Mouse (Mus musculus): ENCODE data around the gene Pard6b. TPM values are rescaled to one million over a fixed set of nuclear protein-coding genes. Genes with fewer than 3 reads are reported as not detected.

Gene Pard6b
- total and polyA plus RNA-seq, 3 experiments = 3.9 to 7.6 TPM; not detected in 1

DNA sequence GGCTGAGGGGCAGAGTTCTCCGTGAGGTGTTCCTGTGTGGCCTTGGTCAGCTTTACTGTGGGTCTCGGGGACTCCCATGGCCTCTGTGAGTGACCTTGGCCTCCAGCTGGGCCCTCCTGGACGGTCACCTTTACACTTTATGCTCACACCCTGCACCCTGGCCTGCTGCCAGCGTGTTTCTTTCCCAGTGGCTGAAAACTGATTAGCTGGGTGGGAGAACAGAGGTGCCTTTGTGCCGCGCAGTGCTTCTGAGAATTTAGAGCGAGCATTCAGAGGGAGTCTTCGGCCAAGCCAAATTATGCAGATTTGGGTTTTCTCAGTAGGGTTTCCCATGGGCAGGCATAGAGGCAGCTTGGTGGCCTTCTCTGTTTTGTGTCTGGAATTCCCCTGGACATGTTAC lies 14.3 kb downstream of the Pard6b start:
- no peak overlapping the region for H3K27ac ChIP-seq (ENCODE audit: control insufficient read depth, low read depth, low read length)
- no peaks in the 10 kb centered on the region for H3K9me3 ChIP-seq (replicated peaks; ENCODE audit: insufficient read depth, low read length)
- H3K36me3 ChIP-seq (ENCODE audit: control insufficient read depth in 1 of 2, insufficient read depth in 2 of 2, low read length in 2 of 2) = no peaks in the 10 kb centered on the region
- TF ChIP-seq UBTF (IDR thresholded peaks at IDR 0.05; ENCODE audit: borderline replicate concordance, insufficient read depth, low read depth, low read length) (no peak), JUND (IDR thresholded peaks at IDR 0.05; ENCODE audit: low read depth, low read length) (no peak), TBP (IDR thresholded peaks at IDR 0.05; ENCODE audit: low read depth, low read length) (no peak), POLR2AphosphoS5 (IDR thresholded peaks at IDR 0.05; ENCODE audit: borderline replicate concordance, low read depth, low read length) (no peak), ELF1 (IDR thresholded peaks at IDR 0.05; ENCODE audit: low read depth, low read length) (no peak), MYC (IDR thresholded peaks at IDR 0.05; ENCODE audit: low read depth, low read length) (no peak), POLR2A (IDR thresholded peaks at IDR 0.05; ENCODE audit: control insufficient read depth in 1 of 2, insufficient read depth in 1 of 2, low read depth in 1 of 2, low read length in 2 of 2, poor library complexity in 1 of 2) (no peak), MAX (IDR thresholded peaks at IDR 0.05; ENCODE audit: low read length) (no peak), SIN3A (IDR thresholded peaks at IDR 0.05; ENCODE audit: low read length) (no peak), CTCF (IDR thresholded peaks at IDR 0.05 in 2 of 3, conservative IDR thresholded peaks at IDR 0.05 in 1 of 3; ENCODE audit: control insufficient read depth in 1 of 3, insufficient read depth in 1 of 3, low read depth in 2 of 3, low read length in 3 of 3, poor library complexity in 1 of 3, severe bottlenecking in 1 of 3) (no peak), NRF1 (IDR thresholded peaks at IDR 0.05; ENCODE audit: insufficient read depth, low read depth, low read length, poor library complexity, severe bottlenecking) (no peak), ZMIZ1 (IDR thresholded peaks at IDR 0.05; ENCODE audit: low read depth, low read length) (no peak), POLR2AphosphoS2 (IDR thresholded peaks at IDR 0.05; ENCODE audit: low read length) (no peak), TAL1 (IDR thresholded peaks at IDR 0.05; ENCODE audit: low read length) (no peak), E2F4 (IDR thresholded peaks at IDR 0.05; ENCODE audit: borderline replicate concordance, low read depth, low read length) (no peak), GABPA (IDR thresholded peaks at IDR 0.05; ENCODE audit: low read depth, low read length) (no peak), HCFC1 (IDR thresholded peaks at IDR 0.05; ENCODE audit: low read depth, low read length) (no peak), MEF2A (IDR thresholded peaks at IDR 0.05; ENCODE audit: extremely low read depth, insufficient replicate concordance, low read depth, low read length, poor library complexity, severe bottlenecking) (no peak), BHLHE40 (IDR thresholded peaks at IDR 0.05; ENCODE audit: borderline replicate concordance, low read depth, low read length) (no peak)
- no peak overlapping the region for H3K4me3 ChIP-seq (ENCODE audit: control insufficient read depth in 1 of 2, insufficient read depth in 1 of 2, low read depth in 2 of 2, low read length in 2 of 2)
- no peaks in the 10 kb centered on the region for H3K4me1 ChIP-seq (ENCODE audit: control insufficient read depth in 1 of 2, insufficient read depth in 2 of 2, low read length in 2 of 2)
- H3K9ac ChIP-seq (ENCODE audit: control insufficient read depth, low read depth, low read length, poor library complexity, severe bottlenecking) = no peak overlapping the region
- no peak for DNase-seq (ENCODE audit: low read depth, low spot score)
- no peaks in the 10 kb centered on the region for H3K27me3 ChIP-seq (ENCODE audit: control insufficient read depth in 1 of 2, insufficient read depth in 2 of 2, low read length in 2 of 2)
- no peaks in the 10 kb centered on the region for H3K79me2 ChIP-seq (ENCODE audit: control insufficient read depth, insufficient read depth, low read length, poor library complexity)

- Histone ChIP-seq H3K79me2 (ENCODE audit: control insufficient read depth, insufficient read depth, low read length, poor library complexity) (no peaks in the 10 kb centered on the region), H3K9me3 (replicated peaks; ENCODE audit: insufficient read depth, low read length) (no peaks in the 10 kb centered on the region), H3K27me3 (ENCODE audit: control insufficient read depth in 1 of 2, insufficient read depth in 2 of 2, low read length in 2 of 2) (no peaks in the 10 kb centered on the region), H3K9ac (ENCODE audit: control insufficient read depth, low read depth, low read length, poor library complexity, severe bottlenecking) (no peak overlapping the region), H3K4me1 (ENCODE audit: control insufficient read depth in 1 of 2, insufficient read depth in 2 of 2, low read length in 2 of 2) (no peaks in the 10 kb centered on the region), H3K27ac (ENCODE audit: control insufficient read depth, low read depth, low read length) (no peak overlapping the region), H3K36me3 (ENCODE audit: control insufficient read depth in 1 of 2, insufficient read depth in 2 of 2, low read length in 2 of 2) (no peaks in the 10 kb centered on the region), H3K4me3 (ENCODE audit: control insufficient read depth in 1 of 2, insufficient read depth in 1 of 2, low read depth in 2 of 2, low read length in 2 of 2) (no peak overlapping the region)
- DNase-seq (ENCODE audit: low read depth, low spot score) = no peak
- no peak for TF ChIP-seq MYC (IDR thresholded peaks at IDR 0.05; ENCODE audit: low read depth, low read length)
- no peak for TF ChIP-seq MAFK (IDR thresholded peaks at IDR 0.05; ENCODE audit: borderline replicate concordance, low read depth, low read length)
- no peak for TF ChIP-seq CHD1 (IDR thresholded peaks at IDR 0.05; ENCODE audit: low read depth, low read length)
- no peak for TF ChIP-seq SIN3A (IDR thresholded peaks at IDR 0.05; ENCODE audit: low read length)
- TF ChIP-seq USF2 (IDR thresholded peaks at IDR 0.05; ENCODE audit: borderline replicate concordance in 1 of 2, insufficient read depth in 1 of 2, low read depth in 1 of 2, low read length in 2 of 2) = no peak
- TF ChIP-seq EP300 (IDR thresholded peaks at IDR 0.05; ENCODE audit: low read depth in 1 of 2, low read length in 2 of 2) = no peak
- no peak for TF ChIP-seq TCF12 (IDR thresholded peaks at IDR 0.05; ENCODE audit: low read depth, low read length)
- TF ChIP-seq MXI1 (IDR thresholded peaks at IDR 0.05; ENCODE audit: low read depth, low read length) = no peak
- no peak for TF ChIP-seq RCOR1 (IDR thresholded peaks at IDR 0.05; ENCODE audit: low read depth, low read length)
- TF ChIP-seq KAT2A (conservative IDR thresholded peaks at IDR 0.05; ENCODE audit: low read depth, low read length) = no peak
- no peak for TF ChIP-seq MAX (IDR thresholded peaks at IDR 0.05; ENCODE audit: low read length)
- TF ChIP-seq E2F4 (IDR thresholded peaks at IDR 0.05; ENCODE audit: borderline replicate concordance, low read depth, low read length) = no peak
- TF ChIP-seq SMC3 (IDR thresholded peaks at IDR 0.05; ENCODE audit: low read depth, low read length) = no peak
- no peak for TF ChIP-seq ZC3H11A (IDR thresholded peaks at IDR 0.05; ENCODE audit: low read depth, low read length)
- no peak for TF ChIP-seq ZMIZ1 (IDR thresholded peaks at IDR 0.05; ENCODE audit: low read depth, low read length)
- TF ChIP-seq USF1 (IDR thresholded peaks at IDR 0.05; ENCODE audit: low read depth, low read length) = no peak
- TF ChIP-seq ZNF384 (IDR thresholded peaks at IDR 0.05; ENCODE audit: low read depth, low read length) = no peak
- TF ChIP-seq NRF1 (IDR thresholded peaks at IDR 0.05; ENCODE audit: insufficient read depth, low read depth, low read length, poor library complexity, severe bottlenecking) = no peak
These were observed 15.7 kb downstream of the Pard6b start for GRCm38 (mm10) chr2:168096487-168096886.

Data from MEL (cell line).